Mouse (Mus musculus) spleen, adult 2 months (tissue): ENCODE data around the gene Otop3.

Experiments used
- CTCF ChIP-seq: fragments of 200-500 bp; IDR thresholded peaks from 2 replicates; pipeline ENCODE4 v1.5.1; 2011; ENCODE audit warnings: mild to moderate bottlenecking, inconsistent platforms; ENCODE audit not compliant: insufficient read depth, insufficient read length, insufficient replicate concordance; ENCODE audit errors: extremely low read depth
- POLR2A ChIP-seq: fragments of 200-500 bp; IDR thresholded peaks from 2 replicates; pipeline ENCODE4 v1.6.1; 2011; ENCODE audit warnings: low read depth, low read length, inconsistent platforms

GRCm38 (mm10) chr11:115334531-115334930 is at the start of gene Otop3:
- TF ChIP-seq POLR2A = no peak
- no peak for TF ChIP-seq CTCF
